Mouse (Mus musculus): ENCODE measurements around the gene Gpr139. TPM values are rescaled to one million over a fixed set of nuclear protein-coding genes. Genes with fewer than 3 reads are reported as not detected.

Gpr139 gene
- not detected for total RNA-seq (2021)

- intact Hi-C loops (cut with DNase I), result no loop called here
- DNase-seq (ENCODE audit: low spot score), result no peak
Measured at GRCm38 (mm10) chr7:119184341-119185143, at the start of gene Gpr139. TSS of gene Gpr139 (minus strand) at chr7:119184603.

GRCm38 (mm10) chr7:119230971-119231370 is 46.6 kb upstream of the Gpr139 start:
- intact Hi-C loops (cut with DNase I), result no loop called here
- DNase-seq (ENCODE audit: low spot score), result no peak

DNA sequence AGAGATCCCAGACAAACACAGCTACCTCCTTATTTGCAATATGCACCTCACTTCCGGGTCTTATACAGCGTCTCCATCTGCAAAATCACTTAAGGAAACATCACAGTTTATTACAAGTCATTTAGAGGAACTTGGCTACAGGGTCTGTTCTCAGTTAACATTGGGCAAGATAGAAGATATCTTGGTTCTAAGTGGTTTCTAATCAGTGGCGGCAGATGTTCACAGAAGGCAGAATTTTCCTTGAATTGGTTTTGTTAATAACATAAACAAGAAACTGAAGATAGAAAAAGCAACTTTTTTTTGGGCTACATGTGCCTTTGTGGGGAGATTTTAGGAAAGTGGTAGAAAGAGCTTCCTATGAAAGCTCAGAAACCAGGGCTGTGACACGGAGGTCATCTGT is 38.3 kb upstream of the Gpr139 start:
- intact Hi-C loops (cut with DNase I), result no loop called here
- no peak for DNase-seq (ENCODE audit: low spot score)

DNA sequence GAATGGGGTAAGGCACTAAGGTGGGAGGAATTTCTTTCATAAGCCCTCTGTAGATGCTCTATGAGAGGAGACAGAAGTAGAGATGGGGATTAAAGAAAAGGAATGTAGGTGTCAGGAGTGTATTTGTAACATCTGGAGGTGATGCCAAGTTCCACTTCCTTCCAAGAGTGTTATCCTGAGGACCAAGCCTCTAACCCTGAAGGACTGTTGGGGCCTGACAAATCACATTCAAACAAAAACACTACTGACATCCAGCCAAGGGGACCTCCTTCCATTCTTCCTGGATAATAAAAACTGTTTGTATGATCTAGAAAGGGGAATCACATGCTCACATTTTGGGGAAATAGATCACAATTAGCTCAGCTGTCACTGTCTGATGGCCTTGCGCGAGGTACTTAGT is 34.7 kb upstream of the Gpr139 start:
- DNase-seq (ENCODE audit: low spot score), result no peak
- intact Hi-C loops (cut with DNase I), result no loop called here

- intact Hi-C loops (cut with DNase I), result no loop called here
- no peak for DNase-seq (ENCODE audit: low spot score)
Measured at GRCm38 (mm10) chr7:119207251-119207650, 22.8 kb upstream of the Gpr139 start.

DNA sequence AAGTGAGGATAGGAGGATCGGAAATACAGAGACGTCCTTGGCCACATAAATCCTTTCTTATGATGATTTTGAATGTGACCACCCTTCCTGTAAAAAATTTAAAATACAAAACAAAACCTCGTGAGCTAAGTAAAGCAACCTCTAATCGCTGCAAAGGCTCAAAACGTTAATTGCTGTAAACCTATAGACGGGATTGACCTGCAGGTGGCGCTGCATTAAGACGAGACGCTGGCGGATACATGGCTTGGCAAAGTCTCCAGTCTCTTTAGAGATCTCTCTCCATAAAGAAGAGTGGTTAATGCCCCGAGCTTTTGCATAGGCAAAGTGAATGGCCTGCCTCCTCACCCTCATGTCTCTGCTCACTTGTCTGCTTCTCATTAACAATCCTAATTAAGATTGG is 2.0 kb upstream of the Gpr139 start:
- intact Hi-C loops (cut with DNase I), result no loop called here
- no peak for DNase-seq (ENCODE audit: low spot score)

DNA sequence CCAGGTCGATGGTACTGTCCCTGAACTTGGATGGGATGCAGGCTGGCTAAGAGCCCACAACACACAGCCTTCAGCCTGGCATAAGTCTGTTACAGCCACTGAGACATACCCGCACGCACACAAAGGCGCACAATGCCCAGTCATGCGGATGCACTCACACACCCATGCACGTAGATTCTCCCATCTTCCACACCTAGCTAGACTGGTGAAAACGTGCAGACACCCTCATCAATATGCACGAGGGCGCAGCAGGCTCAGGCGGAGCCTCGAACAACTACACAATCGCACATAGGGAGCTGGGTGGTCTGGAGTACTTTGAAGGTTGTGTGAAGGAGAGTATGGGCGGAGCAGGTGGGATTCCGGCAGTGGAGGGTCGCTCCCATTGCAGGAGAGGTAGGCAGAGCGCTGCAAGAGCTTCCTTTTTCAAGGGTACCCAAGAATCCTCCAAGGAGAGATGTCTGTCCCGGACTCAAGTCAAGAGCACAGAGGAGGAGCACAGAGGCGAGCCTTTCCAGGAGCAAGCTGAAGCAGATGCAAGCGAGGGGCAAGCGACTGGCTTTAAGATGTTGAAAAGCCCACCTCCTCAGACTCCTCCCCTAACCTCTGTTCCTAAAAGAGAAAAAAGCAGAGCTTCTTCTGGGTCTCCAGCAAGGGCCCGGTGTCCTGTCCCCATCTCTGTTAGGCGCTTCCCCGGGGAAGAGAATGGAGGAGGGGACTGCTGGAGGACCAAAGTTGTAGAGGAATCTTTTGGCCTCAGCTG is 958 bp upstream of the Gpr139 start:
- intact Hi-C loops (cut with DNase I), result no loop called here
- no peak for DNase-seq (ENCODE audit: low spot score)

DNA sequence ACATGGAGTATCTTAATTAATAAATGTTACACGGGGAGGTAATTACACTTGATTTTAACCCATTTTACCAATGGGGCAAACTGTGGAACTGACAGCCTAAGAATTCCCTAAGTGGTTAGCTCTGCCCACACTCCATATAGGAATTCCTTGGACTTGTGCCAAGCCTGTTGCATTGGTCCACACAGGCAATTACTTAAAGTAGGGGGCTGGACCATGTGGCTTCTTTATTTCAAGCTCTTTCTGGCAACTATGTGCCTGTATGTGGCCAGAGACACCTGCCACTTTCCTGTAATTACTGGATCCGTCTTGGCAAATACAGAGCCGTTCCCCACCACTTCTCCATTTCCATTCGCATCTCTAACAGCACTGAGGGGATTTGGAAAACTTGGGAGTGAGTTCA is 3.4 kb downstream of the Gpr139 start:
- intact Hi-C loops (cut with DNase I), result no loop called here
- no peak for DNase-seq (ENCODE audit: low spot score)

DNA sequence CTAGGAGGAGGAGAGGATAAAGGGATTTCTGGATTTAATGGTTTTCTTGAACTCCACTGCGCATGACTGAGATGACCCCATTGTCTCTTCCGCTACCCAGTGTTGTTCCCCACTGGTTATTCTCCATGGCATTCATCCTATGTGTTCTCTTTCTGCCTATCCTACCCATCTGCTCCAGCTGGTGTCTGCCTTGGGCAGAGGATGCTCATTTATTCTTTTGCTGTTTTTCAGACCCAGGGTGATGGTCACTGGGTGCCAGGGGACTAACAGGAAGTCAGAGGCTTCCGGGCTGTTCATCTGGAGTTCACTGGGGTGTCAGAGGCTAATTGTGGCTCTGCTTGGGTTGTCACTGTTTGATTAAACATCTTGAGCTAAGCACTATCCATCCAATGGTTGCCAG is 24.4 kb downstream of the Gpr139 start:
- no peak for DNase-seq (ENCODE audit: low spot score)
- intact Hi-C loops (cut with DNase I), result no loop called here

DNA sequence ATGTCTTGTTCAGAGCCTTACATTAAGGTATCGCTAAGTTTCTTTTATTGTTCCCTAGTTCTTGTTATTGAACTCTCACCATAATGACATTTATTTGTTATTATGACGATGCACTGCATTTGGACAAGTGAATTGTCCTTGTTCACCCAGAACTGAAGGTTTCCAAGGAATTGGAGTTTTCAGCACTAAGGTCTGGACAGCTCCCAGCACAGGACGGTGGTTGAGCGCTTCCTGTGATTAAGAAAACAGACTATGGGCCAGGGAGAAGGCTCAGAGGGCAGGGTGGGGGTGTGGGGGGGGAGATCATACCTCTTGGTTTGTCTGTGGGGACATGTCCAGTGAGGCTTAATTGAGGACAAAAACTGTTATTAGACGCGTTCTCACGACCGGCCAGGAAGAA is 72.6 kb downstream of the Gpr139 start:
- no peak for DNase-seq (ENCODE audit: low spot score)

GRCm38 (mm10) chr7:119105878-119106277 is 78.5 kb downstream of the Gpr139 start:
- intact Hi-C loops (cut with DNase I), result no loop called here
- peak; percentile 3 for DNase-seq (ENCODE audit: low spot score)

More for the DNA sequence above, 72.6 kb downstream of the Gpr139 start:
- intact Hi-C loops (cut with DNase I), result no loop called here

- DNase-seq (ENCODE audit: low spot score), result no peak
- intact Hi-C loops (cut with DNase I), result no loop called here
Measured at GRCm38 (mm10) chr7:119096583-119096982, 87.8 kb downstream of the Gpr139 start.

Other genes starting within 250 kb of the Gpr139 start
- gene Gprc5b, start 189.4 kb downstream of the Gpr139 start, total RNA-seq (2021), result 10 to 100 TPM; 13.9 to 15.7 TPM

Data from heart, postnatal 25 days (tissue).